Comparison of ENCODE assay signal across 14 mouse cellular contexts in the genomic region with DNA sequence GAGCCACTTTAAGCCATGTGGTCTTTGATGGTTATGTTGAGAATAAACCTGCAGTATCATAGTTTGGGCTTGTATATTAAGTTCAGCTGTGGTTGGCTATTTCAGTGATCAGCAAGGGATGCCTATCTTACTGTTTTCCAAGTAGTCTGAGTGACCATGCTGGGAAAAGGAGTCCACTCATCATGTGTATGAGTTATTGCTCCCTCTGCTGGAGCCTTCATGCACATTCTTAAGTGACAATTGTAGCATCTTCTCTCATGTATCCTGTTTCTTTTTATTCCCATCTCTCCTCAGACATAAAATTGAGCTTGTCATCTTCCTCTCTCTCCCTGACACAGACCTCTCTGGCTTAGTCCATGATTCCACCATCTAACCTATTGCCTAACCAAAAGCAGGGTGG. TPM values are rescaled to one million over a fixed set of nuclear protein-coding genes. Genes with fewer than 3 reads are reported as not detected.
DNase-seq lines count a peak whose midpoint lies in the region; ATAC-seq and TF ChIP-seq lines count a peak whose summit lies in the region.
"Had no signal": no experiment of that assay in that cellular context is flagged by ENCODE, and none has a peak within 500 bp of the region (broad histone marks: within the 10 kb centered on the region; RNA-seq: fewer than 3 reads in every experiment).

No protein-coding gene starts in this region.

- TF ChIP-seq POLR2A in brain, embryonic 14.5 days (IDR thresholded peaks at IDR 0.05; ENCODE audit: borderline replicate concordance, extremely low read depth, insufficient read depth, insufficient read length, poor library complexity, severe bottlenecking) = no peak

- no peak overlapping the region for H3K4me2 ChIP-seq in intestine, postnatal 0 days (replicated peaks; ENCODE audit: low read depth)
- no peak overlapping the region for H3K4me2 ChIP-seq in intestine, embryonic 16.5 days (ENCODE audit: low read depth, low read length)
- H3K4me2 ChIP-seq: forebrain, embryonic 15.5 days; liver, embryonic 15.5 days had no signal

- ATAC-seq in intestine, postnatal 0 days = 0 out of 2 replicates have a peak, but pooled peaks have one; percentile 13
- no peak for ATAC-seq in intestine, embryonic 16.5 days
- ATAC-seq in megakaryocyte-erythroid progenitor cell, adult 5-6 weeks (replicated peaks; ENCODE audit: low FRiP score, low TSS enrichment, poor library complexity, severe bottlenecking) = no peak
- ATAC-seq: forebrain, embryonic 15.5 days had no signal

- H3K9ac ChIP-seq in intestine, postnatal 0 days (ENCODE audit: low read depth, low read length) = no peak overlapping the region
- H3K9ac ChIP-seq in intestine, embryonic 16.5 days (ENCODE audit: low read depth, low read length) = no peak overlapping the region
- H3K9ac ChIP-seq: forebrain, embryonic 15.5 days; liver, embryonic 15.5 days had no signal

- H3K9me3 ChIP-seq in intestine, postnatal 0 days (ENCODE audit: control insufficient read depth) = no peaks in the 10 kb centered on the region
- no peaks in the 10 kb centered on the region for H3K9me3 ChIP-seq in intestine, embryonic 16.5 days (ENCODE audit: control insufficient read depth, low read length)
- H3K9me3 ChIP-seq: forebrain, embryonic 15.5 days; liver, embryonic 15.5 days had no signal

- peaks cover 88% of the 10 kb centered on the region for H3K36me3 ChIP-seq in intestine, postnatal 0 days (ENCODE audit: control insufficient read depth, insufficient read depth)
- peaks cover 14% of the 10 kb centered on the region for H3K36me3 ChIP-seq in intestine, embryonic 16.5 days (ENCODE audit: control insufficient read depth, insufficient read depth, low read length)
- H3K36me3 ChIP-seq: forebrain, embryonic 15.5 days had no signal

- no peaks in the 10 kb centered on the region for H3K4me1 ChIP-seq in intestine, postnatal 0 days (replicated peaks; ENCODE audit: control insufficient read depth, insufficient read depth, low read length)
- no peaks in the 10 kb centered on the region for H3K4me1 ChIP-seq in intestine, embryonic 16.5 days (ENCODE audit: control insufficient read depth, insufficient read depth, low read length)
- H3K4me1 ChIP-seq: forebrain, embryonic 15.5 days; liver, embryonic 15.5 days had no signal

- DNase-seq in right cerebral cortex, adult 18-20 months = peak; percentile 13
- no peak for DNase-seq in right cerebral cortex, postnatal 4 days
- DNase-seq in brain, embryonic 14.5 days (ENCODE audit: low read depth) = peak; percentile 15
- peak; percentile 36 for DNase-seq in retina, embryonic 14.5 days (ENCODE audit: low spot score)
- DNase-seq in ovary, postnatal 14 days (ENCODE audit: low spot score) = no peak
- DNase-seq: cerebellum, adult 11 months had no signal

- TF ChIP-seq CTCF in intestine, postnatal 0 days (IDR thresholded peaks at IDR 0.05; ENCODE audit: low read depth) = peak; percentile 77
- peak; percentile 16; the same call in 1 of the 2 replicates for TF ChIP-seq CTCF in brain, embryonic 14.5 days (IDR thresholded peaks at IDR 0.05; ENCODE audit: borderline replicate concordance, extremely low read depth, insufficient read depth, insufficient read length)

- no peak overlapping the region for H3K27ac ChIP-seq in intestine, postnatal 0 days (ENCODE audit: low read depth, low read length)
- H3K27ac ChIP-seq in intestine, embryonic 16.5 days (ENCODE audit: low read length) = no peak overlapping the region
- H3K27ac ChIP-seq: forebrain, embryonic 15.5 days; liver, embryonic 15.5 days had no signal

- no peak overlapping the region for H3K4me3 ChIP-seq in intestine, postnatal 0 days (ENCODE audit: low read depth, low read length)
- H3K4me3 ChIP-seq in intestine, embryonic 16.5 days (ENCODE audit: low read length) = no peak overlapping the region
- H3K4me3 ChIP-seq: forebrain, embryonic 15.5 days; liver, embryonic 15.5 days had no signal

- H3K27me3 ChIP-seq in intestine, postnatal 0 days (replicated peaks; ENCODE audit: control insufficient read depth, insufficient read depth, low read length) = no peaks in the 10 kb centered on the region
- H3K27me3 ChIP-seq in intestine, embryonic 16.5 days (replicated peaks; ENCODE audit: control insufficient read depth, insufficient read depth, low read length) = no peaks in the 10 kb centered on the region
- H3K27me3 ChIP-seq: forebrain, embryonic 15.5 days; liver, embryonic 15.5 days had no signal

RNA-seq across cellular contexts. Expression of a gene that starts 12.9 kb away (rescaled TPM):
- polyA plus RNA-seq in intestine, postnatal 0 days (2015; fragmentation: Nextera tagmentation; extraction: Ambion mirVana) = 20.4 and 23.2 TPM in 2 replicates
- 20.0 and 20.7 TPM in 2 replicates for polyA plus RNA-seq in intestine, embryonic 16.5 days (2015; fragmentation: Nextera tagmentation; extraction: Ambion mirVana)
- 3.8 and 5.5 TPM in 2 replicates for polyA plus RNA-seq in brain, embryonic 14.5 days (2012; rRNA removed)
- 1.9 and 2.4 TPM in 2 replicates for total RNA-seq in megakaryocyte-erythroid progenitor cell, adult 5-6 weeks (2014; fragmentation: Nextera tagmentation)
- 0.89 and 1.3 TPM in 2 replicates for total RNA-seq in megakaryocyte-erythroid progenitor cell, adult 5-6 weeks (2017)

RNA-seq across cellular contexts. Expression of a gene that starts 31.1 kb away (rescaled TPM):
- not detected in 2 replicates for polyA plus RNA-seq in intestine, postnatal 0 days (2015; fragmentation: Nextera tagmentation; extraction: Ambion mirVana)
- not detected in 2 replicates for polyA plus RNA-seq in intestine, embryonic 16.5 days (2015; fragmentation: Nextera tagmentation; extraction: Ambion mirVana)
- polyA plus RNA-seq in brain, embryonic 14.5 days (2012; rRNA removed) = not detected in 2 replicates
- total RNA-seq in megakaryocyte-erythroid progenitor cell, adult 5-6 weeks (2014; fragmentation: Nextera tagmentation) = not detected in 2 replicates
- not detected in 2 replicates for total RNA-seq in megakaryocyte-erythroid progenitor cell, adult 5-6 weeks (2017)
- total RNA-seq: layer of hippocampus, adult 18-20 months had no signal
- polyA plus RNA-seq: forebrain, embryonic 15.5 days; liver, embryonic 15.5 days; neural tube, embryonic 11.5 days had no signal

RNA-seq across cellular contexts. Expression of a gene that starts 46.9 kb away (rescaled TPM):
- not detected in 2 replicates for polyA plus RNA-seq in intestine, postnatal 0 days (2015; fragmentation: Nextera tagmentation; extraction: Ambion mirVana)
- not detected in 2 replicates for polyA plus RNA-seq in intestine, embryonic 16.5 days (2015; fragmentation: Nextera tagmentation; extraction: Ambion mirVana)
- not detected in 2 replicates for polyA plus RNA-seq in brain, embryonic 14.5 days (2012; rRNA removed)
- total RNA-seq in megakaryocyte-erythroid progenitor cell, adult 5-6 weeks (2014; fragmentation: Nextera tagmentation) = not detected in 2 replicates
- total RNA-seq in megakaryocyte-erythroid progenitor cell, adult 5-6 weeks (2017) = not detected in 2 replicates
- total RNA-seq: layer of hippocampus, adult 18-20 months had no signal
- polyA plus RNA-seq: forebrain, embryonic 15.5 days; heart, embryonic 16.5 days; liver, embryonic 15.5 days; neural tube, embryonic 11.5 days had no signal

Comparison
In these comparisons a context has a peak if more than half of its experiments do, and no peak if none do; other contexts are left out.
1. DNase-seq: peak in right cerebral cortex, adult 18-20 months (single experiment), brain, embryonic 14.5 days (single experiment) and retina, embryonic 14.5 days (single experiment); none in right cerebral cortex, postnatal 4 days (single experiment) and ovary, postnatal 14 days (single experiment).